Comparison of ENCODE assay signal across 22 mouse cellular contexts in the genomic region with DNA sequence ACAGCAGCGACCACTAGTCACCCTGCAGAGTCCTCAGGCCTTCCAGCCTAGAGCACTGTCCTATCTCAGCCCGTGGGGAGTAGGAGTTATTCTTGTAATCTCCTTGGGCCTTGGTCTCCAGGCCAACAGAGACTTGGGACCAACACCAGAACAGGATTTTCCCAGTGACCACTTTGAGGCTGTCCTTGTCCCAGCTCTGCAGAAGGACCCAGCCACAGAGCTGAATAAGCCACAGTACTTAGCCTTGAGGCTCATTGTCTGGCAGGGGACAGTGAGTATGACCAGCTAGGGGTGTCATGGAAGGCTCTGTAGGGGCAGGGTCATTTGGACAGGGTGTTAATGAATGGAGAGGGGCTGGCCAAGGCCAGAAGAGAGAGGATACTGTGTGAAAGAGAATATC.
A peak's percentile ranks its signal among the peaks of the same experiment; 100 is the strongest.
DNase-seq lines count a peak whose midpoint lies in the region; ATAC-seq lines count a peak whose summit lies in the region.
"Had no signal": no experiment of that assay in that cellular context is flagged by ENCODE, and none has a peak within 500 bp of the region (broad histone marks: within the 10 kb centered on the region; RNA-seq: fewer than 3 reads in every experiment).

No protein-coding gene starts in this region.

- no peaks in the 10 kb centered on the region for H3K27me3 ChIP-seq in heart, embryonic 16.5 days (ENCODE audit: control insufficient read depth, insufficient read depth, low read length)
- H3K27me3 ChIP-seq in neural tube, embryonic 13.5 days = no peaks in the 10 kb centered on the region
- peaks cover 16% of the 10 kb centered on the region; the same call in 1 of the 2 replicates for H3K27me3 ChIP-seq in limb, embryonic 10.5 days (ENCODE audit: low read depth, poor library complexity, severe bottlenecking)
- H3K27me3 ChIP-seq in neural tube, embryonic 15.5 days (replicated peaks) = no peaks in the 10 kb centered on the region
- H3K27me3 ChIP-seq: limb, embryonic 13.5 days; Patski had no signal

- ATAC-seq in heart, embryonic 16.5 days (replicated peaks; ENCODE audit: extremely low read depth, insufficient read depth, low FRiP score) = peak; percentile 10; the same call in 1 of the 2 replicates
- ATAC-seq in neural tube, embryonic 13.5 days (ENCODE audit: low read depth) = no peak
- no peak for ATAC-seq in neural tube, embryonic 15.5 days (ENCODE audit: low FRiP score)
- no peak for ATAC-seq in megakaryocyte progenitor cell, adult 5-6 weeks (replicated peaks; ENCODE audit: poor library complexity)
- ATAC-seq: activated CD4-positive, CD25-positive, alpha-beta regulatory T cell, adult 4 months; Patski had no signal

- no peaks in the 10 kb centered on the region for H3K9me3 ChIP-seq in heart, embryonic 16.5 days (replicated peaks; ENCODE audit: control insufficient read depth, low read length)
- H3K9me3 ChIP-seq in neural tube, embryonic 13.5 days = no peaks in the 10 kb centered on the region
- no peaks in the 10 kb centered on the region for H3K9me3 ChIP-seq in limb, embryonic 10.5 days (replicated peaks)
- H3K9me3 ChIP-seq in neural tube, embryonic 15.5 days (replicated peaks) = no peaks in the 10 kb centered on the region
- H3K9me3 ChIP-seq: limb, embryonic 13.5 days had no signal

- H3K36me3 ChIP-seq in heart, embryonic 16.5 days (ENCODE audit: control insufficient read depth, insufficient read depth) = no peaks in the 10 kb centered on the region
- no peaks in the 10 kb centered on the region for H3K36me3 ChIP-seq in neural tube, embryonic 13.5 days
- no peaks in the 10 kb centered on the region for H3K36me3 ChIP-seq in limb, embryonic 10.5 days
- H3K36me3 ChIP-seq in neural tube, embryonic 15.5 days = no peaks in the 10 kb centered on the region
- H3K36me3 ChIP-seq: limb, embryonic 13.5 days had no signal

- H3K4me2 ChIP-seq in heart, embryonic 16.5 days (ENCODE audit: low read depth, low read length) = no peak overlapping the region
- H3K4me2 ChIP-seq in neural tube, embryonic 13.5 days = no peak overlapping the region
- no peak overlapping the region for H3K4me2 ChIP-seq in neural tube, embryonic 15.5 days
- H3K4me2 ChIP-seq: heart, embryonic 11.5 days; limb, embryonic 13.5 days had no signal

- 40% methylated on average over 2 of the region's 2 CpGs for WGBS in heart, embryonic 16.5 days
- 79% methylated on average over 2 of the region's 2 CpGs for WGBS in neural tube, embryonic 13.5 days
- WGBS in limb, embryonic 10.5 days = 80% methylated on average over 2 of the region's 2 CpGs
- WGBS in neural tube, embryonic 15.5 days = 61% methylated on average over 2 of the region's 2 CpGs

- no peak for DNase-seq in heart, adult 9 months (ENCODE audit: low spot score in 2 of 2)
- no peak for DNase-seq in neural tube, embryonic 10.5 days (ENCODE audit: extremely low spot score, low spot score)
- DNase-seq in limb, embryonic 10.5 days (ENCODE audit: low spot score) = no peak
- no peak for DNase-seq in cerebellum, postnatal 4 days (ENCODE audit: low spot score in 2 of 2)
- DNase-seq: cerebellum, adult 18-20 months; gastrocnemius, postnatal 10 days; heart, postnatal 36 days; kidney, adult 11 months; kidney, postnatal 36 days; layer of hippocampus, adult 9-11 months; lung, postnatal 10 days; right cerebral cortex, postnatal 25 days; thymus, postnatal 25 days had no signal

- no peak overlapping the region for H3K27ac ChIP-seq in heart, embryonic 16.5 days (ENCODE audit: low read length)
- peak overlapping the region; percentile 43; the same call in 1 of the 2 replicates for H3K27ac ChIP-seq in neural tube, embryonic 13.5 days (replicated peaks)
- 0 out of 2 replicates have a peak overlapping the region, but pooled peaks have one; percentile 46 for H3K27ac ChIP-seq in limb, embryonic 10.5 days
- 0 out of 2 replicates have a peak overlapping the region, but pooled peaks have one; percentile 3 for H3K27ac ChIP-seq in neural tube, embryonic 15.5 days (replicated peaks)
- H3K27ac ChIP-seq: limb, embryonic 13.5 days; liver, embryonic 14.5 days had no signal

- H3K9ac ChIP-seq in heart, embryonic 16.5 days (ENCODE audit: low read length) = 0 out of 2 replicates have a peak overlapping the region, but pooled peaks have one; percentile 12
- 0 out of 2 replicates have a peak overlapping the region, but pooled peaks have one; percentile 6 for H3K9ac ChIP-seq in neural tube, embryonic 13.5 days
- no peak overlapping the region for H3K9ac ChIP-seq in neural tube, embryonic 15.5 days (replicated peaks)
- H3K9ac ChIP-seq: limb, embryonic 13.5 days; liver, embryonic 14.5 days had no signal

- peaks cover 10% of the 10 kb centered on the region; the same call in 1 of the 2 replicates for H3K4me1 ChIP-seq in heart, embryonic 16.5 days (ENCODE audit: control insufficient read depth, insufficient read depth, low read length)
- H3K4me1 ChIP-seq in neural tube, embryonic 13.5 days (replicated peaks) = peaks cover 61% of the 10 kb centered on the region
- peaks cover 74% of the 10 kb centered on the region for H3K4me1 ChIP-seq in limb, embryonic 10.5 days
- H3K4me1 ChIP-seq in neural tube, embryonic 15.5 days = peaks cover 38% of the 10 kb centered on the region

- H3K4me3 ChIP-seq in heart, embryonic 16.5 days (ENCODE audit: low read length) = no peak overlapping the region
- no peak overlapping the region for H3K4me3 ChIP-seq in neural tube, embryonic 13.5 days
- H3K4me3 ChIP-seq in limb, embryonic 10.5 days = no peak overlapping the region
- no peak overlapping the region for H3K4me3 ChIP-seq in neural tube, embryonic 15.5 days (replicated peaks)
- H3K4me3 ChIP-seq: limb, embryonic 13.5 days had no signal
